Mouse (Mus musculus) heart, embryonic 16.5 days (tissue): ENCODE results near the gene Hoxb4. TPM values are rescaled to one million over a fixed set of nuclear protein-coding genes. Genes with fewer than 3 reads are reported as not detected.

Source experiments
- ATAC-seq: fragments of 200-750 bp; cut with Nextera tagmentation; replicated peaks from 2 replicates; pipeline ENCODE4 v1.8.0; 2017; ENCODE audit warnings: moderate number of reproducible peaks; ENCODE audit not compliant: insufficient read depth, low FRiP score; ENCODE audit errors: extremely low read depth
- H3K27ac ChIP-seq: fragments of 300-500 bp; sonication (generic); 2 replicates; pipeline ENCODE4 v1.5.1; 2014; ENCODE audit warnings: mild to moderate bottlenecking, low read length, control low read depth, moderate library complexity
- H3K27me3 ChIP-seq: fragments of 300-500 bp; sonication (generic); 2 replicates; pipeline ENCODE4 v1.6.1; 2014; ENCODE audit warnings: low read length, mixed read lengths; ENCODE audit not compliant: control insufficient read depth, insufficient read depth
- H3K36me3 ChIP-seq: fragments of 300-500 bp; sonication (generic); 2 replicates; pipeline ENCODE4 v1.6.1; 2014; ENCODE audit not compliant: control insufficient read depth, insufficient read depth
- H3K4me1 ChIP-seq: fragments of 300-500 bp; sonication (generic); 2 replicates; pipeline ENCODE4 v1.6.1; 2014; ENCODE audit warnings: low read length, mixed read lengths; ENCODE audit not compliant: control insufficient read depth, insufficient read depth
- H3K4me2 ChIP-seq: fragments of 300-500 bp; sonication (generic); 2 replicates; pipeline ENCODE4 v1.6.1; 2014; ENCODE audit warnings: low read depth, mild to moderate bottlenecking, control low read depth, low read length
- H3K4me3 ChIP-seq: fragments of 300-500 bp; sonication (generic); 2 replicates; pipeline ENCODE4 v1.5.1; 2014; ENCODE audit warnings: mild to moderate bottlenecking, control low read depth, low read length
- H3K9ac ChIP-seq: fragments of 300-500 bp; sonication (generic); 2 replicates; pipeline ENCODE4 v1.6.1; 2014; ENCODE audit warnings: low read length, control low read depth
- H3K9me3 ChIP-seq: fragments of 300-500 bp; sonication (generic); replicated peaks from 2 replicates; pipeline ENCODE4 v1.6.1; 2016; ENCODE audit warnings: low read length; ENCODE audit not compliant: control insufficient read depth
- WGBS: fragments of 180-500 bp; shearing (Covaris S2); extraction: QIAGEN DNeasy Blood & Tissue Kit; methylation state at CpG from one replicate; pipeline ENCODE4 v1.1.7; 2014; 5-methylcytosine and 5-hydroxymethylcytosine counted together
- polyA plus RNA-seq: library from polyadenylated mRNA; unstranded; fragments of >200 nt; fragmentation: Nextera tagmentation; extraction: Ambion mirVana; gene quantifications from 2 replicates; pipeline ENCODE4 v1.2.1, GENCODE M21; 2015

The Hoxb4 gene
- polyA plus RNA-seq, 1 experiment from 2014 or later, result 0.28 TPM

GRCm38 (mm10) chr11:96344878-96345159 lies 26.8 kb downstream of the Hoxb4 start:
- no peak for ATAC-seq
- 30% methylated on average over 6 of the region's 6 CpGs for WGBS

GRCm38 (mm10) chr11:96345220-96345892 lies 27.3 kb downstream of the Hoxb4 start:
- Histone ChIP-seq H3K9me3 (no peaks in the 10 kb centered on the region), H3K4me3 (peak overlapping the region; percentile 44), H3K27ac (no peak overlapping the region; the same call in 1 of the 2 replicates), H3K4me1 (peaks cover 5% of the 10 kb centered on the region), H3K4me2 (peak overlapping the region; percentile 71), H3K36me3 (no peaks in the 10 kb centered on the region), H3K9ac (peak overlapping the region; percentile 50), H3K27me3 (peaks cover 82% of the 10 kb centered on the region)
- 8% methylated on average over 37 of the region's 56 CpGs for WGBS
- ATAC-seq, result no peak

More at GRCm38 (mm10) chr11:96344878-96345159, 26.8 kb downstream of the Hoxb4 start:
- Histone ChIP-seq H3K27ac (no peak overlapping the region), H3K36me3 (no peaks in the 10 kb centered on the region), H3K9ac (no peak overlapping the region), H3K4me3 (peak overlapping the region; percentile 44; the same call in 1 of the 2 replicates), H3K4me2 (no peak overlapping the region; the same call in 1 of the 2 replicates), H3K27me3 (peaks cover 83% of the 10 kb centered on the region), H3K9me3 (no peaks in the 10 kb centered on the region), H3K4me1 (peaks cover 5% of the 10 kb centered on the region)

GRCm38 (mm10) chr11:96345893-96346806 lies 28.1 kb downstream of the Hoxb4 start:
- Histone ChIP-seq H3K9me3 (no peaks in the 10 kb centered on the region), H3K36me3 (no peaks in the 10 kb centered on the region), H3K9ac (peak overlapping the region; percentile 50), H3K4me3 (peak overlapping the region; percentile 44), H3K27me3 (peaks cover 86% of the 10 kb centered on the region), H3K4me2 (peak overlapping the region; percentile 71), H3K27ac (peak overlapping the region; percentile 21), H3K4me1 (peaks cover 5% of the 10 kb centered on the region)
- no peak for ATAC-seq
- WGBS, result 7% methylated on average over 45 of the region's 45 CpGs

GRCm38 (mm10) chr11:96346916-96347520 lies 29.0 kb downstream of the Hoxb4 start:
- H3K27me3 ChIP-seq, result peaks cover 92% of the 10 kb centered on the region
- no peaks in the 10 kb centered on the region for H3K36me3 ChIP-seq
- peaks cover 5% of the 10 kb centered on the region for H3K4me1 ChIP-seq
- H3K9ac ChIP-seq, result no peak overlapping the region
- H3K4me2 ChIP-seq, result no peak overlapping the region
- H3K9me3 ChIP-seq, result no peaks in the 10 kb centered on the region
- 56% methylated on average over 5 of the region's 5 CpGs for WGBS
- no peak for ATAC-seq
- no peak overlapping the region for H3K27ac ChIP-seq
- H3K4me3 ChIP-seq, result no peak overlapping the region

- Histone ChIP-seq H3K4me1 (peaks cover 5% of the 10 kb centered on the region), H3K27ac (no peak overlapping the region; the same call in 1 of the 2 replicates), H3K9ac (no peak overlapping the region), H3K36me3 (no peaks in the 10 kb centered on the region), H3K9me3 (no peaks in the 10 kb centered on the region), H3K4me2 (no peak overlapping the region), H3K4me3 (no peak overlapping the region), H3K27me3 (peaks cover 94% of the 10 kb centered on the region)
- ATAC-seq, result no peak
- WGBS, result 40% methylated on average over 4 of the region's 4 CpGs
These were observed 29.6 kb downstream of the Hoxb4 start for GRCm38 (mm10) chr11:96347717-96348116.

- WGBS, result 20% methylated on average over 21 of the region's 21 CpGs
- H3K4me1 ChIP-seq, result peaks cover 5% of the 10 kb centered on the region
- no peak overlapping the region for H3K4me3 ChIP-seq
- no peaks in the 10 kb centered on the region for H3K36me3 ChIP-seq
- ATAC-seq, result no peak
- H3K27ac ChIP-seq, result peak overlapping the region; percentile 46; the same call in 1 of the 2 replicates
- H3K4me2 ChIP-seq, result 0 out of 2 replicates have a peak overlapping the region, but pooled peaks have one; percentile 15
- peak overlapping the region; percentile 20; the same call in 1 of the 2 replicates for H3K9ac ChIP-seq
- peaks cover 93% of the 10 kb centered on the region for H3K27me3 ChIP-seq
- no peaks in the 10 kb centered on the region for H3K9me3 ChIP-seq
These were observed 30.3 kb downstream of the Hoxb4 start for GRCm38 (mm10) chr11:96348141-96348928.

- Histone ChIP-seq H3K9me3 (no peaks in the 10 kb centered on the region), H3K4me1 (peaks cover 5% of the 10 kb centered on the region), H3K27me3 (peaks cover 88% of the 10 kb centered on the region), H3K4me3 (no peak overlapping the region), H3K27ac (no peak overlapping the region), H3K4me2 (no peak overlapping the region), H3K36me3 (no peaks in the 10 kb centered on the region), H3K9ac (no peak overlapping the region)
- 65% methylated on average over 3 of the region's 3 CpGs for WGBS
- ATAC-seq, result no peak
These were observed 30.9 kb downstream of the Hoxb4 start for GRCm38 (mm10) chr11:96348988-96349387.

- Histone ChIP-seq H3K36me3 (no peaks in the 10 kb centered on the region), H3K27me3 (peaks cover 86% of the 10 kb centered on the region), H3K9ac (no peak overlapping the region), H3K9me3 (no peaks in the 10 kb centered on the region), H3K4me1 (peaks cover 5% of the 10 kb centered on the region), H3K4me3 (no peak overlapping the region), H3K4me2 (peak overlapping the region; percentile 33; the same call in 1 of the 2 replicates), H3K27ac (peak overlapping the region; percentile 45; the same call in 1 of the 2 replicates)
- 34% methylated on average over 14 of the region's 14 CpGs for WGBS
- no peak for ATAC-seq
These were observed 31.6 kb downstream of the Hoxb4 start for GRCm38 (mm10) chr11:96349491-96350340.
